8 mouse cellular contexts compared by ENCODE assay signal in the genomic region with DNA sequence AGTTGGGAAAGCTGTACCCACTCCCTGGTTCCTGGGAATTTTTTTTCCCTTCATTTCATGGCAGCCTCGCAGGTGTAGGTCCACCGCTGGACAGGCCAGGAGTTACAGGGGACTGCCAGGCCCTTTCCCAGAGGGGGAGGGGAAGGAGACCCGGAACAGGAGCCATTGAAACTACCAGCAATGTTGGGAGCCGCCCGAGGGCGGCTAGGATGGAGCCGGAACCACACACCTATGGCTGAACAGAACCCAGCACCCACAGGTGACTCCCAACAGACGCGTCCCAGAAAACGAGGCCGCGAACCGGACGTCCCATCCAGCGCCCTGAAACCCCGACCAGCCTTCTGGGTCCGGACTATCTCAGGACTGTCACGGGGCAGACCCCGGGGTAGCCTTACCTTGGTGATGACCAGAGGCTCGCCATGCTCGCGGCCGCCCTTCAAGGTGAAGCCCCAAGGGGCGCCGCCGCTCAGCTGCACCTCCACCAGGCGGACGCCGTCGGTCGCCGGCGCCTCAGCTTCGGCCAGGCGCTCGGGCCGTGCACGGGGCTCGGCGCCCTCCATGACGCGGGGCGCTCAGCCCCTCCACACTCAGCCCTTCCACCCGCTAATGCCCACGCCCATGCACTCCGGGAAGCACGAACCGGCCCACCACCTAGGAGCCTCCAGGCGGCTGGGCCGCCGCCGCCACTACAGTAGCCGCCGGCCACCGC. TPM values are rescaled to one million over a fixed set of nuclear protein-coding genes. Genes with fewer than 3 reads are reported as not detected.
DNase-seq lines count a peak whose midpoint lies in the region; ATAC-seq and TF ChIP-seq lines count a peak whose summit lies in the region.

A gene (minus strand): TSS at position 575 of the 709 bp plus-strand sequence.

- peak; percentile 87 for ATAC-seq in kidney, embryonic 15.5 days (replicated peaks; ENCODE audit: low FRiP score)
- ATAC-seq in liver, embryonic 14.5 days (ENCODE audit: insufficient read depth): peak; percentile 52; the same call in 1 of the 2 replicates
- peak; percentile 76 for ATAC-seq in neural tube, embryonic 15.5 days (ENCODE audit: low FRiP score)

- H3K4me2 ChIP-seq in kidney, embryonic 15.5 days: peak within 1 kb of the TSS; percentile 59
- H3K4me2 ChIP-seq in liver, embryonic 14.5 days (ENCODE audit: low read depth): peak within 1 kb of the TSS; percentile 22; the same call in 1 of the 2 replicates
- peak within 1 kb of the TSS; percentile 72 for H3K4me2 ChIP-seq in neural tube, embryonic 15.5 days

- TF ChIP-seq CTCF in brain, embryonic 14.5 days (IDR thresholded peaks at IDR 0.05; ENCODE audit: borderline replicate concordance, extremely low read depth, insufficient read depth, insufficient read length): no peak
- TF ChIP-seq CTCF in liver, embryonic 14.5 days (IDR thresholded peaks at IDR 0.05; ENCODE audit: low read depth): no peak

- DNase-seq in heart, adult 18-20 months: peak; percentile 15 to 34
- no peak for DNase-seq in heart, postnatal 25 days (ENCODE audit: low spot score)
- DNase-seq in brain, embryonic 14.5 days (ENCODE audit: low read depth): peak; percentile 11
- DNase-seq in heart, embryonic 10.5 days (ENCODE audit: low spot score): peak; percentile 76
- DNase-seq in liver, embryonic 14.5 days (ENCODE audit: low read depth in 3 of 3, low spot score in 3 of 3): no peak
- DNase-seq in spleen, adult 12 weeks (ENCODE audit: low spot score): no peak

- no peaks in the 10 kb centered on the region for H3K9me3 ChIP-seq in heart, embryonic 10.5 days
- H3K9me3 ChIP-seq in kidney, embryonic 15.5 days (replicated peaks): no peaks in the 10 kb centered on the region
- H3K9me3 ChIP-seq in liver, embryonic 14.5 days (ENCODE audit: control insufficient read depth, low read length): no peaks in the 10 kb centered on the region
- H3K9me3 ChIP-seq in neural tube, embryonic 15.5 days (replicated peaks): no peaks in the 10 kb centered on the region

- intact Hi-C loops in heart, postnatal 25 days (cut with DNase I): loop anchor here (5.0 kb wide), 2 partner anchors 48 to 62 kb away; no protein-coding TSS in a partner anchor

- no peaks in the 10 kb centered on the region for H3K36me3 ChIP-seq in heart, embryonic 10.5 days
- H3K36me3 ChIP-seq in kidney, embryonic 15.5 days: no peaks in the 10 kb centered on the region
- H3K36me3 ChIP-seq in liver, embryonic 14.5 days (replicated peaks; ENCODE audit: control insufficient read depth, insufficient read depth, low read depth): no peaks in the 10 kb centered on the region
- no peaks in the 10 kb centered on the region for H3K36me3 ChIP-seq in neural tube, embryonic 15.5 days

- H3K4me3 ChIP-seq in heart, embryonic 10.5 days: peak within 1 kb of the TSS; percentile 72
- peak within 1 kb of the TSS; percentile 63 for H3K4me3 ChIP-seq in kidney, embryonic 15.5 days (replicated peaks)
- H3K4me3 ChIP-seq in liver, embryonic 14.5 days (ENCODE audit: insufficient read depth in 1 of 2, low read depth in 2 of 2, low read length in 2 of 2): peak within 1 kb of the TSS; percentile 43 to 44
- peak within 1 kb of the TSS; percentile 50 for H3K4me3 ChIP-seq in neural tube, embryonic 15.5 days (replicated peaks)

- peak within 1 kb of the TSS; percentile 59 for H3K9ac ChIP-seq in kidney, embryonic 15.5 days
- H3K9ac ChIP-seq in liver, embryonic 14.5 days (replicated peaks): no peak within 1 kb of the TSS
- H3K9ac ChIP-seq in neural tube, embryonic 15.5 days (replicated peaks): peak within 1 kb of the TSS; percentile 42

- H3K4me1 ChIP-seq in heart, embryonic 10.5 days: no peaks in the 10 kb centered on the region
- no peaks in the 10 kb centered on the region for H3K4me1 ChIP-seq in kidney, embryonic 15.5 days
- H3K4me1 ChIP-seq in liver, embryonic 14.5 days (replicated peaks; ENCODE audit: control insufficient read depth in 2 of 2, insufficient read depth in 2 of 2, low read length in 1 of 2): no peaks in the 10 kb centered on the region
- 0 out of 2 replicates have a peak, but pooled peaks cover 3% of the 10 kb centered on the region for H3K4me1 ChIP-seq in neural tube, embryonic 15.5 days

- TF ChIP-seq EP300 in liver, embryonic 14.5 days (IDR thresholded peaks at IDR 0.05; ENCODE audit: low read depth): no peak

- peaks cover 18% of the 10 kb centered on the region for H3K27me3 ChIP-seq in heart, embryonic 10.5 days (ENCODE audit: insufficient read depth, poor library complexity, severe bottlenecking)
- peaks cover 30% of the 10 kb centered on the region for H3K27me3 ChIP-seq in kidney, embryonic 15.5 days
- peaks cover 14% of the 10 kb centered on the region for H3K27me3 ChIP-seq in liver, embryonic 14.5 days (ENCODE audit: control insufficient read depth, insufficient read depth, low read length)
- H3K27me3 ChIP-seq in neural tube, embryonic 15.5 days (replicated peaks): peaks cover 31% of the 10 kb centered on the region

- no peak for TF ChIP-seq POLR2A in brain, embryonic 14.5 days (IDR thresholded peaks at IDR 0.05; ENCODE audit: borderline replicate concordance, extremely low read depth, insufficient read depth, insufficient read length, poor library complexity, severe bottlenecking)

- peak within 1 kb of the TSS; percentile 90 for H3K27ac ChIP-seq in heart, embryonic 10.5 days
- peak within 1 kb of the TSS; percentile 87 for H3K27ac ChIP-seq in kidney, embryonic 15.5 days
- no peak within 1 kb of the TSS for H3K27ac ChIP-seq in liver, embryonic 14.5 days
- no peak within 1 kb of the TSS for H3K27ac ChIP-seq in neural tube, embryonic 15.5 days (replicated peaks)

- 10% methylated on average over 55 of the region's 55 CpGs for WGBS in heart, embryonic 10.5 days
- 19% methylated on average over 44 of the region's 55 CpGs for WGBS in kidney, embryonic 15.5 days
- 6% methylated on average over 44 of the region's 55 CpGs for WGBS in liver, embryonic 14.5 days (ENCODE audit: insufficient replicate concordance)
- WGBS in neural tube, embryonic 15.5 days: 17% methylated on average over 53 of the region's 55 CpGs

RNA-seq across cellular contexts. Expression of the gene that starts here (rescaled TPM):
- 1 to 10 TPM; 3.3 to 4.6 TPM for total RNA-seq in heart, adult 18-20 months (2021)
- 1 to 10 TPM; 2.9 to 4.7 TPM for total RNA-seq in heart, postnatal 25 days (2021)
- polyA plus RNA-seq in brain, embryonic 14.5 days (2012; rRNA removed): 44.2 and 86.1 TPM in 2 replicates
- 7.0 TPM in 2 replicates for polyA plus RNA-seq in heart, embryonic 10.5 days (2016; fragmentation: Nextera tagmentation; extraction: Ambion mirVana)
- polyA plus RNA-seq in kidney, embryonic 15.5 days (2015; fragmentation: Nextera tagmentation; extraction: Ambion mirVana): 4.7 and 5.5 TPM in 2 replicates
- 0.76 and 0.97 TPM in 2 replicates for polyA plus RNA-seq in liver, embryonic 14.5 days (2012; rRNA removed)
- polyA plus RNA-seq in liver, embryonic 14.5 days (2014; fragmentation: Nextera tagmentation; extraction: Ambion mirVana): 1.1 TPM in 2 replicates
- polyA plus RNA-seq in neural tube, embryonic 15.5 days (2015; fragmentation: Nextera tagmentation; extraction: Ambion mirVana): 139 and 160 TPM in 2 replicates

Comparison
In these comparisons a context has a peak if more than half of its experiments do, and no peak if none do; other contexts are left out.
1. DNase-seq: peak in heart, adult 18-20 months (2 of 2), brain, embryonic 14.5 days (single experiment) and heart, embryonic 10.5 days (single experiment); none in heart, postnatal 25 days (single experiment), liver, embryonic 14.5 days (0 of 3) and spleen, adult 12 weeks (single experiment).
2. H3K27ac ChIP-seq: peak in heart, embryonic 10.5 days (single experiment) and kidney, embryonic 15.5 days (single experiment); none in liver, embryonic 14.5 days (single experiment) and neural tube, embryonic 15.5 days (single experiment).
3. H3K4me2 ChIP-seq: peak in every context shown above with its lines; median percentile 72 in neural tube, embryonic 15.5 days; 59 in kidney, embryonic 15.5 days; 22 in liver, embryonic 14.5 days.
4. Peak in every context shown above with its lines, with median percentiles within 50 percentile points of each other: H3K4me3 ChIP-seq and ATAC-seq.